Mouse (Mus musculus): ENCODE measurements around the gene Fli1. TPM values are rescaled to one million over a fixed set of nuclear protein-coding genes. Genes with fewer than 3 reads are reported as not detected.

The Fli1 gene
- polyA plus RNA-seq, 1 experiment from 2014 or later, result 9.1 TPM

- Histone ChIP-seq H3K9me3 (replicated peaks) (no peaks in the 10 kb centered on the region), H3K27me3 (no peaks in the 10 kb centered on the region), H3K36me3 (replicated peaks) (no peaks in the 10 kb centered on the region), H3K4me3 (replicated peaks) (no peak overlapping the region), H3K4me2 (no peak overlapping the region), H3K27ac (replicated peaks) (no peak overlapping the region), H3K4me1 (replicated peaks) (no peaks in the 10 kb centered on the region), H3K9ac (no peak overlapping the region)
- no peak for ATAC-seq (ENCODE audit: insufficient read depth)
- WGBS (ENCODE audit: insufficient replicate concordance), result 56% methylated on average over 4 of the region's 4 CpGs
These were observed 55.3 kb downstream of the Fli1 start for GRCm38 (mm10) chr9:32487401-32487800.

- peaks cover 10% of the 10 kb centered on the region for H3K4me1 ChIP-seq (replicated peaks)
- no peak overlapping the region for H3K4me3 ChIP-seq (replicated peaks)
- ATAC-seq (ENCODE audit: insufficient read depth), result no peak
- no peak overlapping the region for H3K9ac ChIP-seq
- H3K27me3 ChIP-seq, result no peaks in the 10 kb centered on the region
- WGBS (ENCODE audit: insufficient replicate concordance), result 64% methylated on average over 5 of the region's 5 CpGs
- H3K9me3 ChIP-seq (replicated peaks), result no peaks in the 10 kb centered on the region
- no peaks in the 10 kb centered on the region for H3K36me3 ChIP-seq (replicated peaks)
- H3K27ac ChIP-seq (replicated peaks), result no peak overlapping the region
- no peak overlapping the region for H3K4me2 ChIP-seq
These were observed 62.2 kb downstream of the Fli1 start for GRCm38 (mm10) chr9:32480418-32480817.

GRCm38 (mm10) chr9:32478799-32479198, 63.9 kb downstream of the Fli1 start:
- H3K27ac ChIP-seq (replicated peaks), result no peak overlapping the region
- no peaks in the 10 kb centered on the region for H3K9me3 ChIP-seq (replicated peaks)
- H3K36me3 ChIP-seq (replicated peaks), result no peaks in the 10 kb centered on the region
- ATAC-seq (ENCODE audit: insufficient read depth), result no peak
- H3K27me3 ChIP-seq, result no peaks in the 10 kb centered on the region
- WGBS (ENCODE audit: insufficient replicate concordance), result 60% methylated on average over 3 of the region's 3 CpGs
- no peak overlapping the region for H3K4me2 ChIP-seq
- H3K4me3 ChIP-seq (replicated peaks), result no peak overlapping the region
- no peak overlapping the region for H3K9ac ChIP-seq
- peaks cover 13% of the 10 kb centered on the region for H3K4me1 ChIP-seq (replicated peaks)

GRCm38 (mm10) chr9:32478087-32478486, 64.6 kb downstream of the Fli1 start:
- H3K4me2 ChIP-seq, result no peak overlapping the region
- H3K4me1 ChIP-seq (replicated peaks), result peaks cover 13% of the 10 kb centered on the region
- ATAC-seq (ENCODE audit: insufficient read depth), result no peak
- no peak overlapping the region for H3K4me3 ChIP-seq (replicated peaks)
- H3K27me3 ChIP-seq, result no peaks in the 10 kb centered on the region
- no peak overlapping the region for H3K9ac ChIP-seq
- 42% methylated on average over 2 of the region's 2 CpGs for WGBS (ENCODE audit: insufficient replicate concordance)
- no peak overlapping the region for H3K27ac ChIP-seq (replicated peaks)
- H3K36me3 ChIP-seq (replicated peaks), result no peaks in the 10 kb centered on the region
- H3K9me3 ChIP-seq (replicated peaks), result no peaks in the 10 kb centered on the region

- 20% methylated on average over 10 of the region's 10 CpGs for WGBS (ENCODE audit: insufficient replicate concordance)
- ATAC-seq (ENCODE audit: insufficient read depth), result peak; percentile 51
- peaks cover 16% of the 10 kb centered on the region for H3K4me1 ChIP-seq (replicated peaks)
These were observed 66.1 kb downstream of the Fli1 start for GRCm38 (mm10) chr9:32476604-32477003.

GRCm38 (mm10) chr9:32474621-32475390, 67.9 kb downstream of the Fli1 start:
- Histone ChIP-seq H3K9ac (no peak overlapping the region), H3K27ac (replicated peaks) (no peak overlapping the region), H3K27me3 (no peaks in the 10 kb centered on the region), H3K36me3 (replicated peaks) (no peaks in the 10 kb centered on the region; the same call in 1 of the 2 replicates), H3K9me3 (replicated peaks) (no peaks in the 10 kb centered on the region), H3K4me1 (replicated peaks) (peaks cover 16% of the 10 kb centered on the region), H3K4me3 (replicated peaks) (no peak overlapping the region), H3K4me2 (no peak overlapping the region)
- no peak for ATAC-seq (ENCODE audit: insufficient read depth)
- WGBS (ENCODE audit: insufficient replicate concordance), result 60% methylated on average over 10 of the region's 10 CpGs

More at GRCm38 (mm10) chr9:32476604-32477003, 66.1 kb downstream of the Fli1 start:
- Histone ChIP-seq H3K9ac (no peak overlapping the region), H3K27ac (replicated peaks) (no peak overlapping the region), H3K36me3 (replicated peaks) (no peaks in the 10 kb centered on the region; the same call in 1 of the 2 replicates), H3K27me3 (no peaks in the 10 kb centered on the region), H3K9me3 (replicated peaks) (no peaks in the 10 kb centered on the region), H3K4me3 (replicated peaks) (no peak overlapping the region), H3K4me2 (no peak overlapping the region)

- H3K27me3 ChIP-seq, result no peaks in the 10 kb centered on the region
- H3K4me3 ChIP-seq (replicated peaks), result no peak overlapping the region
- H3K36me3 ChIP-seq (replicated peaks), result no peaks in the 10 kb centered on the region; the same call in 1 of the 2 replicates
- WGBS (ENCODE audit: insufficient replicate concordance), result 49% methylated on average over 3 of the region's 3 CpGs
- H3K9me3 ChIP-seq (replicated peaks), result no peaks in the 10 kb centered on the region
- no peak overlapping the region for H3K4me2 ChIP-seq
- no peak for ATAC-seq (ENCODE audit: insufficient read depth)
- no peak overlapping the region for H3K9ac ChIP-seq
- H3K4me1 ChIP-seq (replicated peaks), result peaks cover 16% of the 10 kb centered on the region
- no peak overlapping the region for H3K27ac ChIP-seq (replicated peaks)
These were observed 70.3 kb downstream of the Fli1 start for GRCm38 (mm10) chr9:32472346-32472745.

- no peak overlapping the region for H3K27ac ChIP-seq (replicated peaks)
- H3K9me3 ChIP-seq (replicated peaks), result no peaks in the 10 kb centered on the region
- no peak overlapping the region for H3K4me2 ChIP-seq
- no peak overlapping the region for H3K9ac ChIP-seq
- H3K27me3 ChIP-seq, result no peaks in the 10 kb centered on the region
- no peak overlapping the region for H3K4me3 ChIP-seq (replicated peaks)
- H3K36me3 ChIP-seq (replicated peaks), result no peaks in the 10 kb centered on the region; the same call in 1 of the 2 replicates
- ATAC-seq (ENCODE audit: insufficient read depth), result no peak
- WGBS (ENCODE audit: insufficient replicate concordance), result 80% methylated on average over 8 of the region's 8 CpGs
- 0 out of 2 replicates have a peak, but pooled peaks cover 3% of the 10 kb centered on the region for H3K4me1 ChIP-seq (replicated peaks)
These were observed 73.4 kb downstream of the Fli1 start for GRCm38 (mm10) chr9:32469123-32469751.

GRCm38 (mm10) chr9:32468313-32468712, 74.3 kb downstream of the Fli1 start:
- H3K9ac ChIP-seq, result no peak overlapping the region
- H3K4me3 ChIP-seq (replicated peaks), result no peak overlapping the region
- WGBS (ENCODE audit: insufficient replicate concordance), result 48% methylated on average over 1 of the region's 1 CpGs
- no peak overlapping the region for H3K4me2 ChIP-seq
- no peak for ATAC-seq (ENCODE audit: insufficient read depth)
- H3K4me1 ChIP-seq (replicated peaks), result 0 out of 2 replicates have a peak, but pooled peaks cover 3% of the 10 kb centered on the region
- H3K9me3 ChIP-seq (replicated peaks), result no peaks in the 10 kb centered on the region
- no peaks in the 10 kb centered on the region for H3K27me3 ChIP-seq
- H3K27ac ChIP-seq (replicated peaks), result no peak overlapping the region
- no peaks in the 10 kb centered on the region; the same call in 1 of the 2 replicates for H3K36me3 ChIP-seq (replicated peaks)

- 0 out of 2 replicates have a peak, but pooled peaks cover 3% of the 10 kb centered on the region for H3K4me1 ChIP-seq (replicated peaks)
- no peaks in the 10 kb centered on the region; the same call in 1 of the 2 replicates for H3K36me3 ChIP-seq (replicated peaks)
- no peaks in the 10 kb centered on the region for H3K27me3 ChIP-seq
- no peak overlapping the region for H3K27ac ChIP-seq (replicated peaks)
- 74% methylated on average over 8 of the region's 8 CpGs for WGBS (ENCODE audit: insufficient replicate concordance)
- no peak overlapping the region for H3K9ac ChIP-seq
- no peak overlapping the region for H3K4me3 ChIP-seq (replicated peaks)
- ATAC-seq (ENCODE audit: insufficient read depth), result no peak
- H3K9me3 ChIP-seq (replicated peaks), result no peaks in the 10 kb centered on the region
- no peak overlapping the region for H3K4me2 ChIP-seq
These were observed 75.2 kb downstream of the Fli1 start for GRCm38 (mm10) chr9:32467443-32467842.

- no peak for ATAC-seq (ENCODE audit: insufficient read depth)
These were observed 75.8 kb downstream of the Fli1 start for GRCm38 (mm10) chr9:32466861-32467260.

More at GRCm38 (mm10) chr9:32466861-32467260, 75.8 kb downstream of the Fli1 start:
- Histone ChIP-seq H3K4me3 (replicated peaks) (no peak overlapping the region), H3K9ac (no peak overlapping the region), H3K9me3 (replicated peaks) (no peaks in the 10 kb centered on the region), H3K36me3 (replicated peaks) (no peaks in the 10 kb centered on the region; the same call in 1 of the 2 replicates), H3K27ac (replicated peaks) (no peak overlapping the region), H3K4me1 (replicated peaks) (no peaks in the 10 kb centered on the region), H3K27me3 (no peaks in the 10 kb centered on the region), H3K4me2 (no peak overlapping the region)
- 75% methylated on average over 8 of the region's 8 CpGs for WGBS (ENCODE audit: insufficient replicate concordance)

All from liver, embryonic 15.5 days (tissue).